Comparison of ENCODE assay signal across 8 mouse cellular contexts in the genomic region with DNA sequence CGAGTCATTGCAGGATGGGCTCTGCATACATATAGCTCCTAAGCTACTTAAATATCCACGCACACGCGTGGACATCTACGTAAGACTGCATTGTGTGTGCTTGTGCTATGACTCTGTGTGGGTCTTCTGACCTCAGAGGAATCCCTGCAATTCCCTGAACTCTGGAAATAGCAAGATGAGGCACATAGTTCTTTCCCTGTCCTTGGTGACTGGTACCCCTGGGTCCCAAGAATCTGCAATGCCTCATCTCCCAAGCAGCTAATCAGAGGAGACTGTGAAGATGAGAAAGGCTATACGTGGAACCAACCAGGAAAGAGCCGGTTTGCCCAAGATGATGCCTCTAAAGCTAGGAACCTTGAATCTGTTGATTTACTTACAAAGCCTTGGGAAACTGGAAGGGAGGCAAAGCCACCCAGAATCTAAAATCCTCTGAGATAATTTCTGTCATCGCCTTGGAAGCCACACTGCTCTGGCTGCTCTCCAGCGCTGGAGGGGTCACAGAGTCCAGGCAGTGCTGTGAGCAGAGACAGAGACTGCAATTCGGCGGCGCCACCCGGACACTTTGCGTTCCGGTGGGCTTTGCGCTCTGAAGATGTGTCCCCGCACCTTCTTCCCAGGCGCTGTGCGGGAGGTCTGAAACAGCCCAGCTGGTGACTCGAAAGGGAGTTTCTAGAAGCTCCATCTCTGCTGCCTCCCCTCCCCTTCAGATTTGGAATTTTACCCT. TPM values are rescaled to one million over a fixed set of nuclear protein-coding genes. Genes with fewer than 3 reads are reported as not detected.
DNase-seq lines count a peak whose midpoint lies in the region; ATAC-seq and TF ChIP-seq lines count a peak whose summit lies in the region.

Plppr5 (plus strand) TSS at position 308 of the 724 bp plus-strand sequence.

- H3K9ac ChIP-seq in forebrain, embryonic 16.5 days (replicated peaks; ENCODE audit: low read depth, low read length) = peak within 1 kb of the TSS; percentile 87
- peak within 1 kb of the TSS; percentile 44 for H3K9ac ChIP-seq in intestine, embryonic 15.5 days
- no peak within 1 kb of the TSS for H3K9ac ChIP-seq in liver, embryonic 14.5 days (replicated peaks)

- TF ChIP-seq CTCF in liver, embryonic 14.5 days (IDR thresholded peaks at IDR 0.05; ENCODE audit: low read depth) = no peak
- no peak for TF ChIP-seq CTCF in small intestine, adult 2 months (IDR thresholded peaks at IDR 0.05; ENCODE audit: extremely low read depth, insufficient read length, insufficient replicate concordance, low read depth, low read length)

- H3K9me3 ChIP-seq in forebrain, embryonic 16.5 days (ENCODE audit: control insufficient read depth, low read length) = no peaks in the 10 kb centered on the region
- no peaks in the 10 kb centered on the region for H3K9me3 ChIP-seq in intestine, embryonic 15.5 days
- no peaks in the 10 kb centered on the region for H3K9me3 ChIP-seq in liver, embryonic 14.5 days (ENCODE audit: control insufficient read depth, low read length)

- 24% methylated on average over 20 of the region's 20 CpGs for WGBS in forebrain, embryonic 16.5 days
- WGBS in intestine, embryonic 15.5 days = 23% methylated on average over 20 of the region's 20 CpGs
- WGBS in liver, embryonic 14.5 days (ENCODE audit: insufficient replicate concordance) = 21% methylated on average over 20 of the region's 20 CpGs
- 24% methylated on average over 20 of the region's 20 CpGs for WGBS in small intestine, adult 2 months

- peak; percentile 74 for ATAC-seq in forebrain, embryonic 16.5 days
- peak; percentile 57 for ATAC-seq in intestine, embryonic 15.5 days
- ATAC-seq in liver, embryonic 14.5 days (ENCODE audit: insufficient read depth) = no peak

- TF ChIP-seq POLR2A in small intestine, adult 2 months (IDR thresholded peaks at IDR 0.05; ENCODE audit: low read depth, low read length) = no peak

- H3K4me3 ChIP-seq in forebrain, embryonic 16.5 days (replicated peaks; ENCODE audit: low read length) = peak within 1 kb of the TSS; percentile 79
- H3K4me3 ChIP-seq in intestine, embryonic 15.5 days (replicated peaks) = peak within 1 kb of the TSS; percentile 54
- peak within 1 kb of the TSS in 1 of 2 experiments; percentile 25; a peak in 1 of 4 replicates for H3K4me3 ChIP-seq in liver, embryonic 14.5 days (ENCODE audit: insufficient read depth in 1 of 2, low read depth in 2 of 2, low read length in 2 of 2)
- H3K4me3 ChIP-seq in small intestine, adult 2 months (ENCODE audit: low read depth, low read length) = peak within 1 kb of the TSS; percentile 12

- H3K27me3 ChIP-seq in forebrain, embryonic 16.5 days (replicated peaks; ENCODE audit: control insufficient read depth, insufficient read depth, low read length) = no peaks in the 10 kb centered on the region
- H3K27me3 ChIP-seq in intestine, embryonic 15.5 days (replicated peaks) = peaks cover 21% of the 10 kb centered on the region
- H3K27me3 ChIP-seq in liver, embryonic 14.5 days (ENCODE audit: control insufficient read depth, insufficient read depth, low read length) = peaks cover 19% of the 10 kb centered on the region
- H3K27me3 ChIP-seq in small intestine, adult 2 months (ENCODE audit: control insufficient read depth, insufficient read depth, low read length) = peaks cover 5% of the 10 kb centered on the region; the same call in 1 of the 2 replicates

- no peaks in the 10 kb centered on the region for H3K36me3 ChIP-seq in forebrain, embryonic 16.5 days (ENCODE audit: control insufficient read depth, insufficient read depth)
- H3K36me3 ChIP-seq in intestine, embryonic 15.5 days = no peaks in the 10 kb centered on the region
- no peaks in the 10 kb centered on the region for H3K36me3 ChIP-seq in liver, embryonic 14.5 days (replicated peaks; ENCODE audit: control insufficient read depth, insufficient read depth, low read depth)
- H3K36me3 ChIP-seq in small intestine, adult 2 months (ENCODE audit: control insufficient read depth, insufficient read depth, low read length) = no peaks in the 10 kb centered on the region

- H3K4me2 ChIP-seq in forebrain, embryonic 16.5 days (ENCODE audit: low read length) = peak within 1 kb of the TSS; percentile 91
- H3K4me2 ChIP-seq in intestine, embryonic 15.5 days (replicated peaks) = peak within 1 kb of the TSS; percentile 98
- H3K4me2 ChIP-seq in liver, embryonic 14.5 days (ENCODE audit: low read depth) = peak within 1 kb of the TSS; percentile 38

- DNase-seq in left cerebral cortex, adult 18-20 months (ENCODE audit: low spot score in 2 of 2) = peak in 1 of 2 experiments; percentile 63
- no peak for DNase-seq in left cerebral cortex, adult 11 months (ENCODE audit: low spot score)
- peak; percentile 16 for DNase-seq in adrenal gland, postnatal 25 days
- no peak for DNase-seq in liver, embryonic 14.5 days (ENCODE audit: low read depth in 3 of 3, low spot score in 3 of 3)
- no peak for DNase-seq in spleen, postnatal 36 days (ENCODE audit: low spot score in 2 of 2)

- H3K27ac ChIP-seq in forebrain, embryonic 16.5 days (ENCODE audit: low read length) = peak within 1 kb of the TSS; percentile 81
- no peak within 1 kb of the TSS for H3K27ac ChIP-seq in intestine, embryonic 15.5 days
- no peak within 1 kb of the TSS for H3K27ac ChIP-seq in liver, embryonic 14.5 days
- no peak within 1 kb of the TSS for H3K27ac ChIP-seq in small intestine, adult 2 months (ENCODE audit: insufficient read depth, low read depth, low read length)

- TF ChIP-seq EP300 in liver, embryonic 14.5 days (IDR thresholded peaks at IDR 0.05; ENCODE audit: low read depth) = no peak

- H3K4me1 ChIP-seq in forebrain, embryonic 16.5 days (replicated peaks; ENCODE audit: control insufficient read depth, insufficient read depth, low read length) = peaks cover 8% of the 10 kb centered on the region; the same call in 1 of the 2 replicates
- peaks cover 10% of the 10 kb centered on the region for H3K4me1 ChIP-seq in intestine, embryonic 15.5 days (replicated peaks)
- H3K4me1 ChIP-seq in liver, embryonic 14.5 days (replicated peaks; ENCODE audit: control insufficient read depth in 2 of 2, insufficient read depth in 2 of 2, low read length in 1 of 2) = no peaks in the 10 kb centered on the region
- H3K4me1 ChIP-seq in small intestine, adult 2 months (ENCODE audit: control insufficient read depth, insufficient read depth, insufficient read length, low read length) = no peaks in the 10 kb centered on the region

RNA-seq across cellular contexts. Expression of gene Plppr5, which starts in this region (rescaled TPM):
- 10 to 100 TPM; 28.7 to 32.5 TPM for total RNA-seq in left cerebral cortex, adult 18-20 months (2021)
- 0.49 and 0.81 TPM in 2 replicates for total RNA-seq in adrenal gland, postnatal 25 days (2021)
- 9.7 and 10.3 TPM in 2 replicates for polyA plus RNA-seq in forebrain, embryonic 16.5 days (2015; fragmentation: Nextera tagmentation; extraction: Ambion mirVana)
- polyA plus RNA-seq in intestine, embryonic 15.5 days (2015; fragmentation: Nextera tagmentation; extraction: Ambion mirVana) = 1.1 and 1.5 TPM in 2 replicates
- 0.02 and 0.04 TPM in 2 replicates for polyA plus RNA-seq in liver, embryonic 14.5 days (2012; rRNA removed)
- polyA plus RNA-seq in liver, embryonic 14.5 days (2014; fragmentation: Nextera tagmentation; extraction: Ambion mirVana) = 0.03 TPM in 1 of 2 replicates, not detected in the other
- 0.09 and 0.25 TPM in 2 replicates for polyA plus RNA-seq in small intestine, adult 2 months (2012; rRNA removed)

Comparison
In these comparisons a context has a peak if more than half of its experiments do, and no peak if none do; other contexts are left out.
1. RNA of gene Plppr5 (total RNA-seq): 28.7 to 32.5 TPM in left cerebral cortex, adult 18-20 months; 0.49 to 0.81 TPM in adrenal gland, postnatal 25 days; every median in the first group is over 10 times any median in the second.
2. Peak in DNase-seq in adrenal gland, postnatal 25 days; RNA of the gene not detected or under 1 TPM.
3. H3K4me2 ChIP-seq: peak in every context shown above with its lines; median percentile 98 in intestine, embryonic 15.5 days; 91 in forebrain, embryonic 16.5 days; 38 in liver, embryonic 14.5 days.